Mouse (Mus musculus): ENCODE measurements around the gene Sik3. TPM values are rescaled to one million over a fixed set of nuclear protein-coding genes. Genes with fewer than 3 reads are reported as not detected.
"Not testable (repeated sequence)": the region's sequence is repeated elsewhere in the genome, so short reads cannot be mapped to it uniquely, and the experiment has no call there.

Sik3 gene
- polyA plus RNA-seq, 1 experiment: 16.1 TPM

GRCm38 (mm10) chr9:46154469-46154868, 141.8 kb downstream of the Sik3 start:
- Histone ChIP-seq H3K27ac (replicated peaks; ENCODE audit: low read depth, low read length) (no peak overlapping the region), H3K4me1 (ENCODE audit: control insufficient read depth, insufficient read depth, insufficient read length, low read length) (peaks cover 37% of the 10 kb centered on the region), H3K4me3 (ENCODE audit: insufficient read depth, low read depth, low read length) (no peak overlapping the region)

GRCm38 (mm10) chr9:46155026-46155425, 142.4 kb downstream of the Sik3 start:
- H3K4me1 ChIP-seq (ENCODE audit: control insufficient read depth, insufficient read depth, insufficient read length, low read length): peaks cover 34% of the 10 kb centered on the region
- no peak overlapping the region for H3K4me3 ChIP-seq (ENCODE audit: insufficient read depth, low read depth, low read length)
- no peak overlapping the region for H3K27ac ChIP-seq (replicated peaks; ENCODE audit: low read depth, low read length)

- not testable (repeated sequence) for H3K27ac ChIP-seq (replicated peaks; ENCODE audit: low read depth, low read length); H3K4me3 ChIP-seq (ENCODE audit: insufficient read depth, low read depth, low read length)
- peaks cover 26% of the 10 kb centered on the region for H3K4me1 ChIP-seq (ENCODE audit: control insufficient read depth, insufficient read depth, insufficient read length, low read length)
Observed at GRCm38 (mm10) chr9:46155818-46156217, 143.2 kb downstream of the Sik3 start.

GRCm38 (mm10) chr9:46156711-46157110, 144.1 kb downstream of the Sik3 start:
- Histone ChIP-seq H3K4me1 (ENCODE audit: control insufficient read depth, insufficient read depth, insufficient read length, low read length) (peaks cover 17% of the 10 kb centered on the region), H3K27ac (replicated peaks; ENCODE audit: low read depth, low read length) (peak overlapping the region; percentile 48; the same call in 1 of the 2 replicates), H3K4me3 (ENCODE audit: insufficient read depth, low read depth, low read length) (no peak overlapping the region)

- Histone ChIP-seq H3K4me3 (ENCODE audit: insufficient read depth, low read depth, low read length) (no peak overlapping the region), H3K27ac (replicated peaks; ENCODE audit: low read depth, low read length) (no peak overlapping the region), H3K4me1 (ENCODE audit: control insufficient read depth, insufficient read depth, insufficient read length, low read length) (peaks cover 10% of the 10 kb centered on the region)
Observed at GRCm38 (mm10) chr9:46158273-46158813, 145.7 kb downstream of the Sik3 start.

- Histone ChIP-seq H3K4me3 (ENCODE audit: insufficient read depth, low read depth, low read length) (no peak overlapping the region), H3K27ac (replicated peaks; ENCODE audit: low read depth, low read length) (peak overlapping the region; percentile 39; the same call in 1 of the 2 replicates), H3K4me1 (ENCODE audit: control insufficient read depth, insufficient read depth, insufficient read length, low read length) (peaks cover 4% of the 10 kb centered on the region; the same call in 1 of the 2 replicates)
Observed at GRCm38 (mm10) chr9:46163430-46163829, 150.8 kb downstream of the Sik3 start.

GRCm38 (mm10) chr9:46168802-46169201, 156.2 kb downstream of the Sik3 start:
- H3K4me3 ChIP-seq (ENCODE audit: insufficient read depth, low read depth, low read length): no peak overlapping the region
- no peak overlapping the region for H3K27ac ChIP-seq (replicated peaks; ENCODE audit: low read depth, low read length)

GRCm38 (mm10) chr9:46172251-46172650, 159.6 kb downstream of the Sik3 start:
- peaks cover 14% of the 10 kb centered on the region for H3K4me1 ChIP-seq (ENCODE audit: control insufficient read depth, insufficient read depth, insufficient read length, low read length)
- no peak overlapping the region for H3K4me3 ChIP-seq (ENCODE audit: insufficient read depth, low read depth, low read length)
- H3K27ac ChIP-seq (replicated peaks; ENCODE audit: low read depth, low read length): no peak overlapping the region

More at GRCm38 (mm10) chr9:46168802-46169201, 156.2 kb downstream of the Sik3 start:
- H3K4me1 ChIP-seq (ENCODE audit: control insufficient read depth, insufficient read depth, insufficient read length, low read length): peaks cover 6% of the 10 kb centered on the region; the same call in 1 of the 2 replicates

- Histone ChIP-seq H3K4me1 (ENCODE audit: control insufficient read depth, insufficient read depth, insufficient read length, low read length) (peaks cover 14% of the 10 kb centered on the region), H3K27ac (replicated peaks; ENCODE audit: low read depth, low read length) (no peak overlapping the region), H3K4me3 (ENCODE audit: insufficient read depth, low read depth, low read length) (no peak overlapping the region)
Observed at GRCm38 (mm10) chr9:46172953-46173352, 160.3 kb downstream of the Sik3 start.

- H3K4me1 ChIP-seq (ENCODE audit: control insufficient read depth, insufficient read depth, insufficient read length, low read length): peaks cover 14% of the 10 kb centered on the region
- H3K27ac ChIP-seq (replicated peaks; ENCODE audit: low read depth, low read length): no peak overlapping the region
- H3K4me3 ChIP-seq (ENCODE audit: insufficient read depth, low read depth, low read length): no peak overlapping the region
Observed at GRCm38 (mm10) chr9:46173919-46174318, 161.3 kb downstream of the Sik3 start.

- H3K27ac ChIP-seq (replicated peaks; ENCODE audit: low read depth, low read length): no peak overlapping the region
- no peak overlapping the region for H3K4me3 ChIP-seq (ENCODE audit: insufficient read depth, low read depth, low read length)
- peaks cover 14% of the 10 kb centered on the region for H3K4me1 ChIP-seq (ENCODE audit: control insufficient read depth, insufficient read depth, insufficient read length, low read length)
Observed at GRCm38 (mm10) chr9:46174770-46175294, 162.2 kb downstream of the Sik3 start.

- H3K27ac ChIP-seq (replicated peaks; ENCODE audit: low read depth, low read length): peak overlapping the region; percentile 43
- no peak overlapping the region for H3K4me3 ChIP-seq (ENCODE audit: insufficient read depth, low read depth, low read length)
- peaks cover 14% of the 10 kb centered on the region for H3K4me1 ChIP-seq (ENCODE audit: control insufficient read depth, insufficient read depth, insufficient read length, low read length)
Observed at GRCm38 (mm10) chr9:46175300-46175699, 162.7 kb downstream of the Sik3 start.

- no peak overlapping the region; the same call in 1 of the 2 replicates for H3K27ac ChIP-seq (replicated peaks; ENCODE audit: low read depth, low read length)
- peaks cover 14% of the 10 kb centered on the region for H3K4me1 ChIP-seq (ENCODE audit: control insufficient read depth, insufficient read depth, insufficient read length, low read length)
- no peak overlapping the region for H3K4me3 ChIP-seq (ENCODE audit: insufficient read depth, low read depth, low read length)
Observed at GRCm38 (mm10) chr9:46175938-46176375, 163.3 kb downstream of the Sik3 start.

- H3K4me1 ChIP-seq (ENCODE audit: control insufficient read depth, insufficient read depth, insufficient read length, low read length): peaks cover 14% of the 10 kb centered on the region
- no peak overlapping the region for H3K4me3 ChIP-seq (ENCODE audit: insufficient read depth, low read depth, low read length)
- no peak overlapping the region for H3K27ac ChIP-seq (replicated peaks; ENCODE audit: low read depth, low read length)
Observed at GRCm38 (mm10) chr9:46176613-46177012, 164.0 kb downstream of the Sik3 start.

- Histone ChIP-seq H3K27ac (replicated peaks; ENCODE audit: low read depth, low read length) (no peak overlapping the region), H3K4me1 (ENCODE audit: control insufficient read depth, insufficient read depth, insufficient read length, low read length) (peaks cover 11% of the 10 kb centered on the region), H3K4me3 (ENCODE audit: insufficient read depth, low read depth, low read length) (no peak overlapping the region)
Observed at GRCm38 (mm10) chr9:46178595-46178994, 166.0 kb downstream of the Sik3 start.

- no peak overlapping the region for H3K4me3 ChIP-seq (ENCODE audit: insufficient read depth, low read depth, low read length)
- H3K27ac ChIP-seq (replicated peaks; ENCODE audit: low read depth, low read length): no peak overlapping the region
- peaks cover 7% of the 10 kb centered on the region; the same call in 1 of the 2 replicates for H3K4me1 ChIP-seq (ENCODE audit: control insufficient read depth, insufficient read depth, insufficient read length, low read length)
Observed at GRCm38 (mm10) chr9:46181297-46181696, 168.7 kb downstream of the Sik3 start.
